Mouse (Mus musculus) midbrain, embryonic 14.5 days (tissue): ENCODE results near the gene Mtg2. TPM values are rescaled to one million over a fixed set of nuclear protein-coding genes. Genes with fewer than 3 reads are reported as not detected.

Experiments used
- ATAC-seq: fragments of 200-750 bp; cut with Nextera tagmentation; 2 replicates; pipeline ENCODE4 v1.8.0; 2017; ENCODE audit warnings: moderate number of reproducible peaks, moderate library complexity; ENCODE audit not compliant: low FRiP score, low TSS enrichment
- DNase-seq: peaks from one replicate; pipeline ENCODE4 v3.0.0-alpha.2; 2015
- H3K27ac ChIP-seq: fragments of 300-500 bp; sonication (generic); replicated peaks from 2 replicates; pipeline ENCODE4 v1.5.1; 2014; ENCODE audit warnings: mild to moderate bottlenecking, low read depth, low read length, moderate library complexity
- H3K27me3 ChIP-seq: fragments of 300-500 bp; sonication (generic); 2 replicates; pipeline ENCODE4 v1.6.1; 2014; ENCODE audit warnings: low read length, control low read depth, mixed read lengths; ENCODE audit not compliant: control insufficient read depth, insufficient read depth
- H3K36me3 ChIP-seq: fragments of 300-500 bp; sonication (generic); 2 replicates; pipeline ENCODE4 v1.6.1; 2014; ENCODE audit warnings: low read length, control low read depth; ENCODE audit not compliant: control insufficient read depth, insufficient read depth
- H3K4me1 ChIP-seq: fragments of 300-500 bp; sonication (generic); 2 replicates; pipeline ENCODE4 v1.6.1; 2014; ENCODE audit warnings: mild to moderate bottlenecking, antibody characterized with exemption, low read length, control low read depth; ENCODE audit not compliant: control insufficient read depth, insufficient read depth
- H3K4me2 ChIP-seq: fragments of 300-500 bp; sonication (generic); 2 replicates; pipeline ENCODE4 v1.6.1; 2014; ENCODE audit warnings: mild to moderate bottlenecking, low read length, moderate library complexity
- H3K4me3 ChIP-seq: fragments of 300-500 bp; sonication (generic); replicated peaks from 2 replicates; pipeline ENCODE4 v1.5.1; 2014; ENCODE audit warnings: low read depth, low read length
- H3K9ac ChIP-seq: fragments of 300-500 bp; sonication (generic); replicated peaks from 2 replicates; pipeline ENCODE4 v1.6.1; 2014; ENCODE audit warnings: mild to moderate bottlenecking, low read length, moderate library complexity
- H3K9me3 ChIP-seq: fragments of 300-500 bp; sonication (generic); 2 replicates; pipeline ENCODE4 v1.6.1; 2016; ENCODE audit warnings: low read length, control low read depth, mixed read lengths; ENCODE audit not compliant: control insufficient read depth
- WGBS: fragments of 180-500 bp; shearing (Covaris S2); extraction: QIAGEN DNeasy Blood & Tissue Kit; methylation state at CpG from one replicate; pipeline ENCODE4 v1.1.7; 2014; 5-methylcytosine and 5-hydroxymethylcytosine counted together
- polyA plus RNA-seq: library from polyadenylated mRNA; unstranded; fragments of >200 nt; fragmentation: Nextera tagmentation; extraction: Ambion mirVana; gene quantifications from 2 replicates; pipeline ENCODE4 v1.2.1, GENCODE M21; 2014

Gene Mtg2
- polyA plus RNA-seq, 1 experiment from 2014 or later = 35.4 TPM

GRCm38 (mm10) chr2:180095711-180096110, 25.3 kb downstream of the Mtg2 start:
- 30% methylated on average over 5 of the region's 5 CpGs for WGBS
- Histone ChIP-seq H3K9ac (0 out of 2 replicates have a peak overlapping the region, but pooled peaks have one; percentile 9), H3K4me3 (no peak overlapping the region), H3K4me1 (peaks cover 12% of the 10 kb centered on the region), H3K4me2 (no peak overlapping the region), H3K36me3 (no peaks in the 10 kb centered on the region), H3K27ac (no peak overlapping the region), H3K27me3 (no peaks in the 10 kb centered on the region), H3K9me3 (no peaks in the 10 kb centered on the region)
- DNase-seq (peak; percentile 48), ATAC-seq (0 out of 2 replicates have a peak, but pooled peaks have one; percentile 14)

- H3K27me3 ChIP-seq = peaks cover 4% of the 10 kb centered on the region; the same call in 1 of the 2 replicates
- ATAC-seq (no peak), DNase-seq (no peak)
- no peak overlapping the region for H3K9ac ChIP-seq
- no peak overlapping the region for H3K4me3 ChIP-seq
- no peak overlapping the region; the same call in 1 of the 2 replicates for H3K27ac ChIP-seq
- H3K36me3 ChIP-seq = no peaks in the 10 kb centered on the region
- peaks cover 16% of the 10 kb centered on the region for H3K4me1 ChIP-seq
- no peak overlapping the region for H3K4me2 ChIP-seq
- WGBS = 45% methylated on average over 3 of the region's 3 CpGs
- H3K9me3 ChIP-seq = no peaks in the 10 kb centered on the region
These were observed 27.2 kb downstream of the Mtg2 start for GRCm38 (mm10) chr2:180097585-180097984.

- no peak overlapping the region for H3K4me2 ChIP-seq
- 39% methylated on average over 5 of the region's 5 CpGs for WGBS
These were observed 27.8 kb downstream of the Mtg2 start for GRCm38 (mm10) chr2:180098167-180098566.

DNA sequence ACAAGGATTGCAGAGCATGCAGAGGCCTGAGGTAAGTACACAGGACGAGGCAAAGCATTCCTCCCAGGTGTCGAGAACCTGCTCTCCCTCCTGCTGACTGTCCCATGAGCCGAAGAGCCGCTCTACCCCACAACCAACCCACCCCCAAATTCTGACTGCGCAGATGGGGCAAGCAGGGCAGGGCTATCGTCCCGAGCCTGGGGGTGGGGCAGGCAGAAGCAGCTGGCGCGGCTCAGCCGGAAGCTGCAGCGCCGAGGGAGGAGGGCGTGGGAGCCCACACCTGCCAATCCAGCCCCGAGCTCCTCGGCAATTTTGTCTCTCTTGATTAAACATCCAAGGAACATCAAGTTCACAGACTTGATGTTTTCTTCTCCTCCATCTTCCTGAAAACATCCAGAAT, 29.1 kb downstream of the Mtg2 start:
- peaks cover 25% of the 10 kb centered on the region for H3K4me1 ChIP-seq
- 7% methylated on average over 15 of the region's 15 CpGs for WGBS
- H3K36me3 ChIP-seq = no peaks in the 10 kb centered on the region
- peaks cover 21% of the 10 kb centered on the region for H3K27me3 ChIP-seq
- no peak for DNase-seq
- no peak overlapping the region for H3K27ac ChIP-seq
- no peaks in the 10 kb centered on the region for H3K9me3 ChIP-seq
- H3K9ac ChIP-seq = no peak overlapping the region
- no peak overlapping the region for H3K4me3 ChIP-seq
- H3K4me2 ChIP-seq = peak overlapping the region; percentile 37
- no peak for ATAC-seq

More at GRCm38 (mm10) chr2:180098167-180098566, 27.8 kb downstream of the Mtg2 start:
- Histone ChIP-seq H3K4me3 (no peak overlapping the region), H3K4me1 (peaks cover 22% of the 10 kb centered on the region), H3K36me3 (no peaks in the 10 kb centered on the region), H3K27me3 (peaks cover 9% of the 10 kb centered on the region; the same call in 1 of the 2 replicates), H3K9me3 (no peaks in the 10 kb centered on the region), H3K27ac (no peak overlapping the region; the same call in 1 of the 2 replicates), H3K9ac (no peak overlapping the region)
- DNase-seq = no peak
- no peak for ATAC-seq

DNA sequence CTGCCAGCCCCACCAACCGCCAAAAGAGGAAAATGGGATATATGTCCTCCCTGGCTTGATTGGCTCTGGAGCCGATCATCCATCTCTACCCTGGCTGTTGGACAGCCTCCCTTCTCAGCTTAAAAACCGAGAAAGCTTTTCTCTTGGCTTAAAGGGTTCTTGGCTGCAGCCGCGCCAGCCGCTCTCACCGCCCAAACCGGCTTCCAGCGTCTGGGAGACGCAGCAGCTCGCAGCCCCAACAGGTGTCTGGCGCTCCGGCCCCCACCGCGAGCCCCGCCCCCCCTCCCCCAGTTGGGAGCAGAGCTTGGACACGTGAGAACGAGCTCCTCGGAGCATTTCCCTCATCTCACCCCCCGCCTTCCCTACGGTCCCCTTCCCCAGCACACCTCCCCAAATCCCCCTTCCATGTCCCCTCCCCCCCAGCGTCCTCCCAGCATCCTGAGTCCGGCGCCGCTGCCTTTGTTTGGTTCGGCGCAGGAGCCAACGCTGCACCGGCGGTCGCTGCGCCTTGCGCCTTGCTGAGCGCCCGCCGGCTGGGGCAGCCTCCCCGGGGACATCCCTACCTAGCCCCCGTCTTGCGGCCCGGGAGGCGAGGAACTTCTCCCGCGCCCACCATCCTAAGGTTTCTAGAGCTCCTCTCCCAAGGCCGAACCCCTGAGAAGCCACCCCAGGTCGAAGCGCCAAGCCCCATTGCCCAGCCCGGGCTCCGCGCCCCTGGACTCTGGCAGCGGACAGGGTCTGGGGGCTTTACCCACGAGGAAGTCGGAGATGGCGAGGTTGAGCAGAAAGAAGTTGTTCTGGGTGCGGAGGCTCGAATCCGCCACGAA, 33.0 kb downstream of the Mtg2 start:
- H3K9me3 ChIP-seq = no peaks in the 10 kb centered on the region
- peak overlapping the region; percentile 63 for H3K4me3 ChIP-seq
- peaks cover 26% of the 10 kb centered on the region for H3K4me1 ChIP-seq
- H3K4me2 ChIP-seq = peak overlapping the region; percentile 95
- under 1% methylated on average over 56 of the region's 57 CpGs for WGBS
- ATAC-seq = no peak
- H3K27ac ChIP-seq = no peak overlapping the region
- H3K9ac ChIP-seq = peak overlapping the region; percentile 60
- DNase-seq = peak; percentile 73
- peaks cover 30% of the 10 kb centered on the region for H3K27me3 ChIP-seq
- H3K36me3 ChIP-seq = no peaks in the 10 kb centered on the region

GRCm38 (mm10) chr2:180103978-180104658, 33.7 kb downstream of the Mtg2 start, which contains the start of gene Hrh3:
Gene Hrh3 (minus strand): TSS chr2:180104488.
- no peaks in the 10 kb centered on the region for H3K9me3 ChIP-seq
- H3K36me3 ChIP-seq = no peaks in the 10 kb centered on the region
- H3K4me1 ChIP-seq = peaks cover 26% of the 10 kb centered on the region
- H3K27ac ChIP-seq = no peak within 1 kb of the TSS; the same call in 1 of the 2 replicates
- peak; percentile 70 for ATAC-seq
- peak within 1 kb of the TSS; percentile 95 for H3K4me2 ChIP-seq
- peak; percentile 83 for DNase-seq
- peak within 1 kb of the TSS; percentile 60 for H3K9ac ChIP-seq
- peak within 1 kb of the TSS; percentile 63 for H3K4me3 ChIP-seq
- under 1% methylated on average over 87 of the region's 87 CpGs for WGBS
- peaks cover 30% of the 10 kb centered on the region for H3K27me3 ChIP-seq

DNA sequence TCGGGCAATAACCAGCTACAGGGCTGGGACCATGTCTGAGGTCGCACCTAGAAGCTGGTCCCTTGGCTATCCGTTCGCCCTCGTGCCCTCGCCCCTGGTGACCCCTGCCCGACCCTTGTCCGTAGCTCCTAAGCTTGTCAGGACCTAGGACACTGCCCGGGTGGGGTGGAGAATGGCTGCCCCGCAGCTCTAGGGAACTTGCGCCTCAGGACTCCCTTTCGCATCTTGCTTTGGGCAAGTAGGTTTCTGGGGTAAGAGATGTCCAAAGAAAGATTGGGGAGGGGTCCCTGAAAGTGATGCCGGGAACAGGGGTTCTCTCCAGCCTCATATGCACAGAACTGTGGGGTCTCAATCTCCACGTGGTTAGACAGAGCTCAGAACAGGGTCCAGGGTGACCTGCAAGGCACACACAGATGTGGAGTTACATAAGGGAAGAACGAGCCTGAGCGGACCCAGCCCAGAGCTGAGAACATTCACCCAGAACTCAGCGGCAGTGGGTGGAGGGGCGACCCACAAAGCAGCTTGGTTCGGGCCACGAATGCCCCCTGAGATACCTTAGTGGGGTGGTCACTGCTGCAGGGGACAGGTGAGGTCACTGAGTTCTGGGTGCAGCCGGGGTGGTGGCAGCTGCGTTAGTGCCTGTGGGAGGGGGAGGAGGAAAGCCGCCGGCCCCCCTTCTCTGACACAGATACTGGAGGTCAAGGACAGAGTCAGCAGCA, 34.4 kb downstream of the Mtg2 start:
- H3K4me3 ChIP-seq = peak overlapping the region; percentile 63
- H3K9ac ChIP-seq = peak overlapping the region; percentile 60; the same call in 1 of the 2 replicates
- peaks cover 30% of the 10 kb centered on the region for H3K27me3 ChIP-seq
- peaks cover 22% of the 10 kb centered on the region; the same call in 1 of the 2 replicates for H3K4me1 ChIP-seq
- no peak for DNase-seq
- no peak overlapping the region; the same call in 1 of the 2 replicates for H3K27ac ChIP-seq
- H3K36me3 ChIP-seq = no peaks in the 10 kb centered on the region
- no peak for ATAC-seq
- no peaks in the 10 kb centered on the region for H3K9me3 ChIP-seq
- 12% methylated on average over 24 of the region's 24 CpGs for WGBS
- peak overlapping the region; percentile 95 for H3K4me2 ChIP-seq

- Histone ChIP-seq H3K27ac (no peak overlapping the region), H3K9me3 (no peaks in the 10 kb centered on the region), H3K4me2 (no peak overlapping the region), H3K4me1 (peaks cover 18% of the 10 kb centered on the region; the same call in 1 of the 2 replicates), H3K9ac (no peak overlapping the region), H3K4me3 (no peak overlapping the region), H3K27me3 (peaks cover 30% of the 10 kb centered on the region), H3K36me3 (no peaks in the 10 kb centered on the region)
- no peak for DNase-seq
- 22% methylated on average over 8 of the region's 8 CpGs for WGBS
- ATAC-seq = no peak
These were observed 35.2 kb downstream of the Mtg2 start for GRCm38 (mm10) chr2:180105441-180106190.
